Mouse (Mus musculus): ENCODE data around the gene Spata2. TPM values are rescaled to one million over a fixed set of nuclear protein-coding genes. Genes with fewer than 3 reads are reported as not detected.

Spata2 gene
- 14.6 and 15.4 TPM in 2 replicates for polyA plus RNA-seq (2016; fragmentation: Nextera tagmentation; extraction: Ambion mirVana)

DNA sequence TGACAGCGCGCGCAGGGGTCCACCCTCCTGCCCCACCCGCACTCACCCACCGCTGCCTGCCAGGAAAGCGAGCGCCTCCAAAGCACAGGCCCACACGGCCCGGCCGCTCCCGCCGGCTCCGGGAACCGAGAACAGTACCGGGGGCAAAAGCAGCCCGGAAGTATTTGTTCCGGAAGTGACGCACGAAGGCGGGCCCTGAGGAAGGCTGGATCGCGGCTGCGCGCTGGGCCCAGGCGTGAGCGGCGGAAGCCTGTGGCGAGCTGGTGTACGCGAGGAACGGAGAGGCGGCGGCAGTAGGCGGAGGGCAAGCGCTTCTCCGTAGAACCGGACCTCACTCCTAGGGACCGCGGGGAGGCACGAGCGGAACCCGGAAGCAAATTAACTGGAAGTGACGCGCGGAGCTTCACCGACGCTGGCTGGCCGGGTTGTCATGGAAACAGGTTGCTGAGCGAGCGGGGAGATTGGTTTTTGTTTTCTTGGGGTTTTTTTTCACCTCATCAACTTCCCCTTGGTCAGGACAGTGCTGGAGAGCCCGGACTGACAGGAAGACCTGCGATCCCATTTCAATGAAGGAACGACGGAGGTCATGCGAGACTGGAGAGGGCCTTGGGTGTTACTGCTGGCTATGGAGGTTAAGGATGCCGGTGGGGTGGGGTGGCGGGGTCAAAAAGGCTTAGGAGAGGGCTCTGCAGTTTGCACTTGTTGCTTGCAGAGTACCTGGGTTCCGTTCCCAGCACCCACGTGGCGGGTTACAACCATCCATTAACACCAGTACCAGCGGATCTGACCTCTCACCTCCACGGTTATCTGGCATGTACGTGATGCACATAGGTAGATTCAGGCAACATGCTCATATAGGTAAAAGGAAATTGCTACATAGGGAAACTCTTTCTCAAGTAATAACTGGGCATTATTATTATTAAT is at the start of gene Spata2:
Gene Spata2, minus strand, starts transcription at position 175 of the 924 bp plus-strand sequence.
- Histone ChIP-seq H3K4me2 (peak within 1 kb of the TSS; percentile 87), H3K9ac (peak within 1 kb of the TSS; percentile 95), H3K4me3 (peak within 1 kb of the TSS; percentile 96), H3K27ac (ENCODE audit: poor library complexity, severe bottlenecking) (peak within 1 kb of the TSS; percentile 93), H3K36me3 (peaks cover 5% of the 10 kb centered on the region; the same call in 1 of the 2 replicates), H3K9me3 (replicated peaks) (no peaks in the 10 kb centered on the region), H3K27me3 (replicated peaks) (no peaks in the 10 kb centered on the region), H3K4me1 (replicated peaks) (peaks cover 20% of the 10 kb centered on the region)
- peak; percentile 91 for ATAC-seq (ENCODE audit: insufficient number of reproducible peaks, low FRiP score)
- 2% methylated on average over 63 of the region's 63 CpGs for WGBS

DNA sequence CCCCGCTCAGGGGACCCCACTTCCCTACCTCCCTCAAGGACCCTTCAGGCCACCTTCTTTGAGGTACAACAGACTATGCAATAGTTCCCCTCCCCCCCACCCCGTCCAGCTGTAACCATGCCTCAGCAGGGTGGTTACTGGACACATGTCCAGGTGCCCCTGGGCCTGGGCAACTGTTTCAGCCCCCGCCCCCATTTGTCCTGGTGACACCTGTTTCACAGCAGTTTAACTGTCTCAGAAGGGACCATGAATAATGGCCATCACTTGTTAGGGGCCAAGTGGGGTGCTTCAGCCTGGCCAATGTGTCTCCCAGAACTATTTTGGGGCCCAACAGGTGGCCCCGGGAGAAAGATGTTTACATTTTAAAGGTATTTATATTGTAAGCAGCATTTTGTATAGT is 49.7 kb upstream of the Spata2 start:
- peaks cover 69% of the 10 kb centered on the region for H3K4me1 ChIP-seq (replicated peaks)
- ATAC-seq (ENCODE audit: insufficient number of reproducible peaks, low FRiP score), result no peak
- peak overlapping the region; percentile 89; the same call in 1 of the 2 replicates for H3K4me2 ChIP-seq
- no peaks in the 10 kb centered on the region for H3K9me3 ChIP-seq (replicated peaks)
- peaks cover 12% of the 10 kb centered on the region for H3K36me3 ChIP-seq
- no peak overlapping the region for H3K4me3 ChIP-seq
- peak overlapping the region; percentile 95 for H3K27ac ChIP-seq (ENCODE audit: poor library complexity, severe bottlenecking)
- peak overlapping the region; percentile 66; the same call in 1 of the 2 replicates for H3K9ac ChIP-seq
- WGBS, result 81% methylated on average over 4 of the region's 4 CpGs
- H3K27me3 ChIP-seq (replicated peaks), result peaks cover 13% of the 10 kb centered on the region

DNA sequence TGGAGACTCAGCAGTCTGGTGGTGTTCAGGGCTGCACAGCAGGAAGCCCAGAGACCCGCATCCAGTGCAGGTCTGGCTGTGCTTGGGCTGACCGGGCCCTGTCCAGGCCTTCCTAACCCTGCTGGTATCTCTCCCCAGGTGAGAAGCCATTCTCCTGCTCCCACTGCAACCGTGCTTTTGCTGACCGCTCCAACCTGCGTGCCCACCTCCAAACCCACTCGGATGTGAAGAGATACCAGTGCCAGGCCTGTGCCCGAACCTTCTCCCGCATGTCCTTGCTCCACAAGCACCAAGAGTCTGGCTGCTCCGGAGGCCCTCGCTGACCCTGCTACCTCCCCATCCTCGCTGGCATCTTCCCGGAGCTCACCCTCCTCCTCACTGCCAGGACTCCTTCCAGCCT is 49.1 kb upstream of the Spata2 start:
- peak overlapping the region; percentile 61 for H3K4me3 ChIP-seq
- no peaks in the 10 kb centered on the region for H3K9me3 ChIP-seq (replicated peaks)
- ATAC-seq (ENCODE audit: insufficient number of reproducible peaks, low FRiP score), result no peak
- peaks cover 12% of the 10 kb centered on the region for H3K36me3 ChIP-seq
- WGBS, result 80% methylated on average over 12 of the region's 12 CpGs
- peak overlapping the region; percentile 95 for H3K27ac ChIP-seq (ENCODE audit: poor library complexity, severe bottlenecking)
- H3K27me3 ChIP-seq (replicated peaks), result peaks cover 19% of the 10 kb centered on the region
- H3K4me2 ChIP-seq, result peak overlapping the region; percentile 89
- H3K4me1 ChIP-seq (replicated peaks), result peaks cover 73% of the 10 kb centered on the region
- peak overlapping the region; percentile 66 for H3K9ac ChIP-seq

DNA sequence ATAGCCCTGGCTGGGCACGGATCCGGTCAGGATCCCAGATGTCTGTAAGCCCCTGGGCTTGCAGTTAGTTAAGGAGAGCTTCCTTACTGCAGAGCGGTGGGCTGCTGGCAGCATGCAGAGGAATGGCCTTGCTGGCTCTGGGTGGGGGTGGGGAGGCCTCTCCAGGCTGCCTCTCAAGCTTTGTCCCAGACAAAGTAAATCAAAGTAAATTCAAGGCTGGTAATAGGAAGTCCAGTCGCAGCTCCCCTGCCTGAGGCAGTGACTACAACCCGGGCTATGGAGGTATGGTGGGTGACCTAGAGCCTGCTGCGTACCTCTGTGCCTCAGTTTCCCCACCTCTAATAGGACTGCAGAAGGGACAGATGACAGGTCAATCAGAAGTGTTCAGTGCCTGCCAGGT is 48.6 kb upstream of the Spata2 start:
- 24% methylated on average over 6 of the region's 6 CpGs for WGBS
- H3K4me2 ChIP-seq, result peak overlapping the region; percentile 89
- peaks cover 23% of the 10 kb centered on the region for H3K27me3 ChIP-seq (replicated peaks)
- H3K9me3 ChIP-seq (replicated peaks), result no peaks in the 10 kb centered on the region
- H3K4me3 ChIP-seq, result peak overlapping the region; percentile 61
- H3K36me3 ChIP-seq, result peaks cover 12% of the 10 kb centered on the region
- no peak for ATAC-seq (ENCODE audit: insufficient number of reproducible peaks, low FRiP score)
- peak overlapping the region; percentile 71; the same call in 1 of the 2 replicates for H3K27ac ChIP-seq (ENCODE audit: poor library complexity, severe bottlenecking)
- H3K9ac ChIP-seq, result peak overlapping the region; percentile 66
- H3K4me1 ChIP-seq (replicated peaks), result peaks cover 73% of the 10 kb centered on the region

GRCm38 (mm10) chr2:167540477-167541110 is 47.9 kb upstream of the Spata2 start:
- Histone ChIP-seq H3K4me2 (peak overlapping the region; percentile 89), H3K4me1 (replicated peaks) (peaks cover 73% of the 10 kb centered on the region), H3K9ac (peak overlapping the region; percentile 66), H3K36me3 (peaks cover 12% of the 10 kb centered on the region), H3K27me3 (replicated peaks) (peaks cover 28% of the 10 kb centered on the region), H3K9me3 (replicated peaks) (no peaks in the 10 kb centered on the region), H3K4me3 (peak overlapping the region; percentile 61), H3K27ac (ENCODE audit: poor library complexity, severe bottlenecking) (peak overlapping the region; percentile 71)
- ATAC-seq (ENCODE audit: insufficient number of reproducible peaks, low FRiP score), result no peak
- 25% methylated on average over 12 of the region's 12 CpGs for WGBS

GRCm38 (mm10) chr2:167539536-167540476 is 47.1 kb upstream of the Spata2 start:
- H3K9ac ChIP-seq, result peak overlapping the region; percentile 81
- ATAC-seq (ENCODE audit: insufficient number of reproducible peaks, low FRiP score), result no peak
- peak overlapping the region; percentile 71 for H3K27ac ChIP-seq (ENCODE audit: poor library complexity, severe bottlenecking)
- peaks cover 33% of the 10 kb centered on the region for H3K27me3 ChIP-seq (replicated peaks)
- no peaks in the 10 kb centered on the region for H3K9me3 ChIP-seq (replicated peaks)
- H3K4me1 ChIP-seq (replicated peaks), result peaks cover 73% of the 10 kb centered on the region
- peaks cover 12% of the 10 kb centered on the region for H3K36me3 ChIP-seq
- peak overlapping the region; percentile 89 for H3K4me2 ChIP-seq
- peak overlapping the region; percentile 61 for H3K4me3 ChIP-seq
- 29% methylated on average over 14 of the region's 14 CpGs for WGBS

GRCm38 (mm10) chr2:167538671-167539306 is 46.1 kb upstream of the Spata2 start:
- Histone ChIP-seq H3K4me2 (peak overlapping the region; percentile 89), H3K27ac (ENCODE audit: poor library complexity, severe bottlenecking) (peak overlapping the region; percentile 12), H3K36me3 (peaks cover 12% of the 10 kb centered on the region), H3K9me3 (replicated peaks) (no peaks in the 10 kb centered on the region), H3K9ac (peak overlapping the region; percentile 81), H3K27me3 (replicated peaks) (peaks cover 35% of the 10 kb centered on the region), H3K4me3 (peak overlapping the region; percentile 61), H3K4me1 (replicated peaks) (peaks cover 64% of the 10 kb centered on the region)
- WGBS, result 26% methylated on average over 34 of the region's 34 CpGs
- no peak for ATAC-seq (ENCODE audit: insufficient number of reproducible peaks, low FRiP score)

DNA sequence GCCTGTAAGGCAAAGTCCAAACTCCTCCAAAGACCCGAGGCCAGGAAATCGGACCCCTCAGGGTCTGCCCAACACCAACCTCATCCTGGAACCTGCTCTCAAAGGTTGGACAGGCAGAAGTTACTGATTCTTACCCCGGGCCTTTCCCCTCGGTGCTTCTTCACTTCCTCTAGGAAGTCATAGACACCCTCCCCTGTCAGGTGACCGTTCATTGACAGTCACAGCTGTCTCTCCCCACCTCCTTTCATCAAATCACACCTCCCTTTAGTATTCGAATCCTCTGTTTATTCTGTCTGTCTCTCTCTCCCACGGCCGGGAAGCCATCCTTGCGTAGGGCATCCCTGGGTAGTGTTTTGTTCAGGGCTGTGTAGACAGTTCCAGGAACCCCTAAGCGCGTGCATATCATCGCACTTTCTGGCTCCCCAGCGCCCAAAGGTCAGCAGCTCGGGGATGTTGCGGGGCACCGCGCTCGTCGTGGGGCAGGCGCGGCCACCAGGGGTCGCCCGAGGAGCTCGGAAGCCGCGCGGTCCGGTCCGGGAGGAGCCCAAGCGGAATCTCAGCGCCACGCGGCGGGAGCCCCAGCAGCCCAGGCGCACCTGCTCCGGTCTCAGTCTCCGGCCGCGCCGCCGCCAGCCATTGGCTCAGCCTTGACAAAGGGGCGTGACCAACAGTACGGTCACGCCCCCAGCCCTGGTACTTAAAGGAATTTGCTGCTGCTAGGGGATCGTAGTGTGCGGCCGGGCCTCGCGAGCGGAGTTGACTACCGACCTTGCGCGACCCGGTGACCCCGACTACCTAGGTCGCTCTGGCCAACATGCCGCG is 45.0 kb upstream of the Spata2 start, which contains the start of gene Snai1:
Gene Snai1, plus strand, starts transcription at position 720 of the 822 bp plus-strand sequence.
- Histone ChIP-seq H3K4me1 (replicated peaks) (peaks cover 53% of the 10 kb centered on the region), H3K9me3 (replicated peaks) (no peaks in the 10 kb centered on the region), H3K36me3 (peaks cover 12% of the 10 kb centered on the region), H3K4me2 (peak within 1 kb of the TSS; percentile 89), H3K9ac (peak within 1 kb of the TSS; percentile 81), H3K27me3 (replicated peaks) (peaks cover 39% of the 10 kb centered on the region), H3K27ac (ENCODE audit: poor library complexity, severe bottlenecking) (peak within 1 kb of the TSS; percentile 12), H3K4me3 (peak within 1 kb of the TSS; percentile 61)
- peak; percentile 93 for ATAC-seq (ENCODE audit: insufficient number of reproducible peaks, low FRiP score)
- under 1% methylated on average over 58 of the region's 58 CpGs for WGBS

DNA sequence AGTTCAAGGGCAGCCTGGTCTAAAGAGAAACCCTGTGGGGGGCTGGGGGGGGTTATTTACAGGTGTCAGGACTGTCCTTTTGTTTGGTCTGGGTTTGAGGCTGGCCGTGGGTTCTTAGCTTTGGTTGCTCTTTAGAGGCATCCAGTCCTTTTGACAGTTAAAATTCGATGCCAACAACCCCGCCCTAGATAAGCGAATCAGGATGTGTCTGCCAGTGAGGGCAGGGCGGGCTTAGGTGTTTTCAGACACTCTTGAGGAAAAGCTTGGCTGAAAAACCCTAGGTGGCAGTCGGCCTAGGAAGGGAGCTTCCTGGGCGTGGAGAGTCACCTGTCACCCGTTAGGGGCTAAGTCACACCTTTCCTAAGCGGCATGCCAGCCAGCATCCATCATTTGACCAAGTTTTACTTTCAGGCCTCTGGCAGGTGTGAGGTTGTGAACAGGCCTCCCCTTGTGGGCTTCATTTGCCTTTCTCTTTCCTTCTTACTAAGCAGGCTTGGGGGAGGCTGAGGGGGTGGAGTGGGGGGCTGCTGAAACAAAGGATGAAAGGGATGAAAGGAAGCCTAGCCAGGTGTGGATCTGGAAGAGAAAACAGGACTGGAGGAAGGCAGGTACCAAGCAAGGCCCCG is 43.7 kb upstream of the Spata2 start:
- WGBS, result 34% methylated on average over 10 of the region's 10 CpGs
- Histone ChIP-seq H3K36me3 (peaks cover 1% of the 10 kb centered on the region), H3K9me3 (replicated peaks) (no peaks in the 10 kb centered on the region), H3K9ac (no peak overlapping the region), H3K4me2 (no peak overlapping the region), H3K27me3 (replicated peaks) (peaks cover 39% of the 10 kb centered on the region), H3K4me3 (no peak overlapping the region), H3K4me1 (replicated peaks) (peaks cover 40% of the 10 kb centered on the region), H3K27ac (ENCODE audit: poor library complexity, severe bottlenecking) (no peak overlapping the region)
- no peak for ATAC-seq (ENCODE audit: insufficient number of reproducible peaks, low FRiP score)
